Mouse (Mus musculus): Measurements from ENCODE around the gene Tet3. TPM values are rescaled to one million over a fixed set of nuclear protein-coding genes. Genes with fewer than 3 reads are reported as not detected.

Tet3 gene
- total RNA-seq, 1 experiment: 6.0 TPM

DNA sequence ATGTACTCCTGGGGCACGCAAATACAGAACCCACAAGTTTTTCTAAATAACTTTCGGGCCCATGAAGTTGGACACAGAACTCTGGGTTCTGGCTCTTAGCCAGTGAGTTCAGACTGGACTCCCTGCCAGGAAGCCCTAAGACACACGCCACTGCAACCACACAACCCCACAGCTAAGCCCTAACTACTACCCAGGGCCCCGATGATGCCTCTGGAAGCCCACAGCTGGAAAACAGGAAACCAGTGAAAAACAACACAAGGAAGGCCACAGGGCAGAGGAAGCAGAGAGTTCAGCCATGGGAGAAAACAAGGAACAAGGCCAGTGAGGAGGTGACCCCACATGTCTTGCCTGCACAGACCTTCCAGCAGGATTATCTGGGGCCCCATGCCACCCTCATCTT is 25.3 kb downstream of the Tet3 start:
- Histone ChIP-seq H3K9me3 (ENCODE audit: control insufficient read depth, insufficient read depth, low read depth, low read length) (no peaks in the 10 kb centered on the region), H3K9ac (ENCODE audit: insufficient read depth, low read depth, low read length, poor library complexity, severe bottlenecking) (no peak overlapping the region), H3K36me3 (ENCODE audit: control insufficient read depth, insufficient read depth, low read length, poor library complexity, severe bottlenecking) (no peaks in the 10 kb centered on the region), H3K4me1 (ENCODE audit: control insufficient read depth in 2 of 2, insufficient read depth in 2 of 2, low read length in 2 of 2, poor library complexity in 1 of 2) (no peaks in the 10 kb centered on the region), H3K27ac (ENCODE audit: insufficient read depth, low read depth, low read length, poor library complexity, severe bottlenecking) (no peak overlapping the region), H3K4me3 (ENCODE audit: insufficient read depth in 1 of 2, low read depth in 1 of 2, low read length in 2 of 2, poor library complexity in 1 of 2, severe bottlenecking in 1 of 2) (no peak overlapping the region)
- TF ChIP-seq HCFC1 (IDR thresholded peaks at IDR 0.05; ENCODE audit: borderline replicate concordance, insufficient read depth, low read length) (no peak), ZNF384 (IDR thresholded peaks at IDR 0.05; ENCODE audit: low read depth, low read length) (no peak), MAFK (IDR thresholded peaks at IDR 0.05; ENCODE audit: insufficient read depth, low read depth, low read length) (no peak), CHD2 (IDR thresholded peaks at IDR 0.05; ENCODE audit: low read depth, low read length) (no peak), ZC3H11A (IDR thresholded peaks at IDR 0.05; ENCODE audit: borderline replicate concordance, low read depth, low read length) (no peak)
- in situ Hi-C loops (cut with MboI; ENCODE audit: low sequenced_read_pairs in 2 of 2, unreplicated experiment in 2 of 2): no loop called here
- no peak for DNase-seq (ENCODE audit: low read depth, low spot score)

GRCm38 (mm10) chr6:83432966-83433365 is 25.9 kb downstream of the Tet3 start:
- Histone ChIP-seq H3K9me3 (ENCODE audit: control insufficient read depth, insufficient read depth, low read depth, low read length) (no peaks in the 10 kb centered on the region), H3K27ac (ENCODE audit: insufficient read depth, low read depth, low read length, poor library complexity, severe bottlenecking) (no peak overlapping the region), H3K9ac (ENCODE audit: insufficient read depth, low read depth, low read length, poor library complexity, severe bottlenecking) (no peak overlapping the region), H3K4me1 (ENCODE audit: control insufficient read depth in 2 of 2, insufficient read depth in 2 of 2, low read length in 2 of 2, poor library complexity in 1 of 2) (peaks cover 0 to 2% of the 10 kb centered on the region in 2 experiments; a peak in 1 of 4 replicates), H3K4me3 (ENCODE audit: insufficient read depth in 1 of 2, low read depth in 1 of 2, low read length in 2 of 2, poor library complexity in 1 of 2, severe bottlenecking in 1 of 2) (no peak overlapping the region), H3K36me3 (ENCODE audit: control insufficient read depth, insufficient read depth, low read length, poor library complexity, severe bottlenecking) (no peaks in the 10 kb centered on the region)
- no peak for TF ChIP-seq ZNF384 (IDR thresholded peaks at IDR 0.05; ENCODE audit: low read depth, low read length)
- no peak for TF ChIP-seq CHD2 (IDR thresholded peaks at IDR 0.05; ENCODE audit: low read depth, low read length)
- TF ChIP-seq MAFK (IDR thresholded peaks at IDR 0.05; ENCODE audit: insufficient read depth, low read depth, low read length): no peak
- TF ChIP-seq HCFC1 (IDR thresholded peaks at IDR 0.05; ENCODE audit: borderline replicate concordance, insufficient read depth, low read length): no peak
- no peak for TF ChIP-seq ZC3H11A (IDR thresholded peaks at IDR 0.05; ENCODE audit: borderline replicate concordance, low read depth, low read length)
- DNase-seq (ENCODE audit: low read depth, low spot score): no peak
- in situ Hi-C loops (cut with MboI; ENCODE audit: low sequenced_read_pairs in 2 of 2, unreplicated experiment in 2 of 2): no loop called here

DNA sequence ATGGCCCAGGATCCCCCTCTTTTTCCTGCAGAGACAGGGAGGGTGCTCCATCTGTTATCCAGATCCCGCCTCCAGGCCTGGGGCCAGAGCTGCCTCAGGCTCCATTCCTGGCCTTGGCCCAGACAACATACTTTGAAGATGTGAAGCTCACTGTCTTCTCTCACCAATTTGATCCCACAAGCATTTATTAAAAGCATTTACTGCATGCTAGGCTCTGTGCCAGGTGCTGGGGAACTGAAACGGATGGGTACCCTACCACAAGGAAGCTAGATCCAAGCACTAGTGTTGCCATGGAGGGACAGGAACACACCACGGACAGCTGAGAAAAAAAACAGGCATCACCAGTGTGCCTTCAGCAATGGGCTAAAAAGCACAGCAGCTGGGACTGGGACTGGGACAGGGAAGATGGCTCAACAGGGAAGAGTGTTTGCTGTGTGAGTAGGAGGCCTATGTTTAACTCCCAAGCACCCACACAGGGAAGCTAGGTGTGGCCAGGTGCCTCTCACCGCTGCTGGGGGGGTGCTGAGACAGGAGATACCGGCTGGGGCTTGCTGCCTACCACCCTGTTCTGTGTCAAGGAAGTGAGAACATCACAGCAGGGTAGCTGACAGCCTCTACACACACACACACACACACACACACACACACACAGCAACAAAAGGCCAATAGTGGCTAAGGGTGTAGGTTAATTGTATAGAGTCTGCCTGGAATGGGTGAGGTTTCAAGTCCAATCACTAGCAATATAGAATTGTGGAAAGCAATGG is 30.7 kb downstream of the Tet3 start:
- no peak for DNase-seq (ENCODE audit: low read depth, low spot score)
- no peak overlapping the region for H3K27ac ChIP-seq (ENCODE audit: insufficient read depth, low read depth, low read length, poor library complexity, severe bottlenecking)
- TF ChIP-seq CHD2 (IDR thresholded peaks at IDR 0.05; ENCODE audit: low read depth, low read length) (no peak), HCFC1 (IDR thresholded peaks at IDR 0.05; ENCODE audit: borderline replicate concordance, insufficient read depth, low read length) (no peak), MAFK (IDR thresholded peaks at IDR 0.05; ENCODE audit: insufficient read depth, low read depth, low read length) (no peak), ZC3H11A (IDR thresholded peaks at IDR 0.05; ENCODE audit: borderline replicate concordance, low read depth, low read length) (no peak), ZNF384 (IDR thresholded peaks at IDR 0.05; ENCODE audit: low read depth, low read length) (no peak)
- H3K4me1 ChIP-seq (ENCODE audit: control insufficient read depth in 2 of 2, insufficient read depth in 2 of 2, low read length in 2 of 2, poor library complexity in 1 of 2): peaks cover 0 to 2% of the 10 kb centered on the region in 2 experiments; a peak in 1 of 4 replicates
- H3K4me3 ChIP-seq (ENCODE audit: insufficient read depth in 1 of 2, low read depth in 1 of 2, low read length in 2 of 2, poor library complexity in 1 of 2, severe bottlenecking in 1 of 2): no peak overlapping the region
- in situ Hi-C loops (cut with MboI; ENCODE audit: low sequenced_read_pairs in 2 of 2, unreplicated experiment in 2 of 2): no loop called here
- no peaks in the 10 kb centered on the region for H3K36me3 ChIP-seq (ENCODE audit: control insufficient read depth, insufficient read depth, low read length, poor library complexity, severe bottlenecking)
- H3K9ac ChIP-seq (ENCODE audit: insufficient read depth, low read depth, low read length, poor library complexity, severe bottlenecking): no peak overlapping the region
- no peaks in the 10 kb centered on the region for H3K9me3 ChIP-seq (ENCODE audit: control insufficient read depth, insufficient read depth, low read depth, low read length)

GRCm38 (mm10) chr6:83427512-83427911 is 31.4 kb downstream of the Tet3 start:
- in situ Hi-C loops (cut with MboI; ENCODE audit: low sequenced_read_pairs in 2 of 2, unreplicated experiment in 2 of 2): no loop called here
- H3K36me3 ChIP-seq (ENCODE audit: control insufficient read depth, insufficient read depth, low read length, poor library complexity, severe bottlenecking): no peaks in the 10 kb centered on the region
- no peak overlapping the region for H3K9ac ChIP-seq (ENCODE audit: insufficient read depth, low read depth, low read length, poor library complexity, severe bottlenecking)
- H3K9me3 ChIP-seq (ENCODE audit: control insufficient read depth, insufficient read depth, low read depth, low read length): no peaks in the 10 kb centered on the region
- no peak for DNase-seq (ENCODE audit: low read depth, low spot score)
- H3K4me3 ChIP-seq (ENCODE audit: insufficient read depth in 1 of 2, low read depth in 1 of 2, low read length in 2 of 2, poor library complexity in 1 of 2, severe bottlenecking in 1 of 2): no peak overlapping the region
- no peak for TF ChIP-seq HCFC1 (IDR thresholded peaks at IDR 0.05; ENCODE audit: borderline replicate concordance, insufficient read depth, low read length)
- TF ChIP-seq MAFK (IDR thresholded peaks at IDR 0.05; ENCODE audit: insufficient read depth, low read depth, low read length): no peak
- no peak for TF ChIP-seq ZNF384 (IDR thresholded peaks at IDR 0.05; ENCODE audit: low read depth, low read length)
- no peak for TF ChIP-seq CHD2 (IDR thresholded peaks at IDR 0.05; ENCODE audit: low read depth, low read length)
- TF ChIP-seq ZC3H11A (IDR thresholded peaks at IDR 0.05; ENCODE audit: borderline replicate concordance, low read depth, low read length): no peak
- no peak overlapping the region for H3K27ac ChIP-seq (ENCODE audit: insufficient read depth, low read depth, low read length, poor library complexity, severe bottlenecking)
- H3K4me1 ChIP-seq (ENCODE audit: control insufficient read depth in 2 of 2, insufficient read depth in 2 of 2, low read length in 2 of 2, poor library complexity in 1 of 2): peaks cover 0 to 2% of the 10 kb centered on the region in 2 experiments; a peak in 1 of 4 replicates

Data from ES-E14 (cell line).